Mouse (Mus musculus): Measurements from ENCODE around the gene Cep63. TPM values are rescaled to one million over a fixed set of nuclear protein-coding genes. Genes with fewer than 3 reads are reported as not detected.

Cep63 gene
- polyA plus RNA-seq, 1 experiment from 2014 or later = 42.9 TPM

DNA sequence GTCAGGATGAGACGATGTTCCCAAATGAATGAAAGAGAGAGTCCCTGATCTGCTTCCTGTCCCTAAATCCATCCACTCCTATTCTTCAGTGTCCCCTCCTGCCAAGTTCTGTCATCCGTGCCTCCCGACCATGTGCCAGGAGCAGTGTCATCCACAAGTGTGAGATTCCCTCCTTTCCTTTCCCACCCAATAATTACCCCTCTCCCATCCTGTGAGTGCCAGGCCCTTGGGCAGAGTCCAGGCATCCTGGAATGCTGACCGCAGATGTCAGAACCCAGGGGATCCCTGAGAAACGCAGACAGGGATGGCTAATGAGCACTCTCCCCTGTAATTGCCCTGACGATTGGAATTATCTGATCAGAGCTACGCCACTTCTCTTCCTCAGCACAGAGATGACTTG, 24.3 kb upstream of the Cep63 start:
- Histone ChIP-seq H3K27ac (replicated peaks in 1 of 2; ENCODE audit: control insufficient read depth in 1 of 2, insufficient read depth in 1 of 2, low read depth in 2 of 2, low read length in 2 of 2) (no peak overlapping the region), H3K27me3 (ENCODE audit: control insufficient read depth, insufficient read depth, low read length) (no peaks in the 10 kb centered on the region), H3K9me3 (ENCODE audit: control insufficient read depth, low read length) (0 out of 2 replicates have a peak, but pooled peaks cover 2% of the 10 kb centered on the region), H3K9ac (ENCODE audit: low read length) (no peak overlapping the region), H3K4me3 (ENCODE audit: control insufficient read depth in 1 of 2, insufficient read depth in 1 of 2, low read depth in 1 of 2, low read length in 2 of 2) (no peak overlapping the region), H3K4me2 (ENCODE audit: low read length) (no peak overlapping the region), H3K36me3 (ENCODE audit: control insufficient read depth, insufficient read depth, low read length) (no peaks in the 10 kb centered on the region), H3K4me1 (ENCODE audit: control insufficient read depth in 2 of 2, insufficient read depth in 2 of 2, low read length in 2 of 2) (no peaks in the 10 kb centered on the region)
- ATAC-seq (ENCODE audit: insufficient number of reproducible peaks, insufficient read depth, low FRiP score, low read depth) = no peak
- 36% methylated on average over 7 of the region's 7 CpGs for WGBS

- Histone ChIP-seq H3K27ac (replicated peaks in 1 of 2; ENCODE audit: control insufficient read depth in 1 of 2, insufficient read depth in 1 of 2, low read depth in 2 of 2, low read length in 2 of 2) (no peak overlapping the region), H3K4me2 (ENCODE audit: low read length) (no peak overlapping the region), H3K36me3 (ENCODE audit: control insufficient read depth, insufficient read depth, low read length) (no peaks in the 10 kb centered on the region), H3K4me1 (ENCODE audit: control insufficient read depth in 2 of 2, insufficient read depth in 2 of 2, low read length in 2 of 2) (no peaks in the 10 kb centered on the region), H3K9me3 (ENCODE audit: control insufficient read depth, low read length) (0 out of 2 replicates have a peak, but pooled peaks cover 2% of the 10 kb centered on the region), H3K9ac (ENCODE audit: low read length) (no peak overlapping the region), H3K4me3 (ENCODE audit: control insufficient read depth in 1 of 2, insufficient read depth in 1 of 2, low read depth in 1 of 2, low read length in 2 of 2) (no peak overlapping the region), H3K27me3 (ENCODE audit: control insufficient read depth, insufficient read depth, low read length) (no peaks in the 10 kb centered on the region)
- WGBS = 67% methylated on average over 17 of the region's 17 CpGs
- no peak for ATAC-seq (ENCODE audit: insufficient number of reproducible peaks, insufficient read depth, low FRiP score, low read depth)
Measured at GRCm38 (mm10) chr9:102649917-102650527, 23.7 kb upstream of the Cep63 start.

DNA sequence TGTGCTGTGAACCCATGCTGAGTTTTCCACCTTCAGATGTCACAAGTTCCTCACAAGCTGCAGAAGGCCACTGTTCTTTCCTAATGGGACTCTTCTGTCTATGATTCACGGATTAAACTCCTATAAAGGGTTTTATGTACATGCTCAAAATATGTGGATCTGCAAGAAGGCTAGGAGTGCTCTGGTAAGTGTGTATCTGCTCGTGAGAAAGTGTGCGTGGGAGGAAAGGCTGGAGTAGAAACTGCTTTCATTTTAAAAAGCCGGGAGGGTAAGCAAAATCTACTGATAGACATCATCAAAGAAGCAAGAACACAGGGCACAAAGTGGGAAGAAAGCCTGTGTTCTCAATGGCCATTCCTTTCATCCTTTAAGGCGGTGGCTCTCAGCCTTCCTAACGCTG, 20.7 kb upstream of the Cep63 start:
- no peak overlapping the region for H3K27ac ChIP-seq (replicated peaks in 1 of 2; ENCODE audit: control insufficient read depth in 1 of 2, insufficient read depth in 1 of 2, low read depth in 2 of 2, low read length in 2 of 2)
- no peaks in the 10 kb centered on the region for H3K27me3 ChIP-seq (ENCODE audit: control insufficient read depth, insufficient read depth, low read length)
- no peak overlapping the region for H3K9ac ChIP-seq (ENCODE audit: low read length)
- WGBS = 76% methylated on average over 6 of the region's 6 CpGs
- no peak overlapping the region for H3K4me3 ChIP-seq (ENCODE audit: control insufficient read depth in 1 of 2, insufficient read depth in 1 of 2, low read depth in 1 of 2, low read length in 2 of 2)
- no peak for ATAC-seq (ENCODE audit: insufficient number of reproducible peaks, insufficient read depth, low FRiP score, low read depth)
- H3K36me3 ChIP-seq (ENCODE audit: control insufficient read depth, insufficient read depth, low read length) = no peaks in the 10 kb centered on the region
- no peaks in the 10 kb centered on the region for H3K9me3 ChIP-seq (ENCODE audit: control insufficient read depth, low read length)
- peaks cover 12 to 23% of the 10 kb centered on the region in 2 experiments for H3K4me1 ChIP-seq (ENCODE audit: control insufficient read depth in 2 of 2, insufficient read depth in 2 of 2, low read length in 2 of 2)
- H3K4me2 ChIP-seq (ENCODE audit: low read length) = no peak overlapping the region

GRCm38 (mm10) chr9:102645119-102645695, 18.9 kb upstream of the Cep63 start:
- WGBS = 81% methylated on average over 3 of the region's 3 CpGs
- H3K36me3 ChIP-seq (ENCODE audit: control insufficient read depth, insufficient read depth, low read length) = no peaks in the 10 kb centered on the region
- no peaks in the 10 kb centered on the region for H3K9me3 ChIP-seq (ENCODE audit: control insufficient read depth, low read length)
- H3K4me3 ChIP-seq (ENCODE audit: control insufficient read depth in 1 of 2, insufficient read depth in 1 of 2, low read depth in 1 of 2, low read length in 2 of 2) = no peak overlapping the region
- ATAC-seq (ENCODE audit: insufficient number of reproducible peaks, insufficient read depth, low FRiP score, low read depth) = no peak
- H3K27me3 ChIP-seq (ENCODE audit: control insufficient read depth, insufficient read depth, low read length) = no peaks in the 10 kb centered on the region
- no peak overlapping the region for H3K9ac ChIP-seq (ENCODE audit: low read length)
- no peak overlapping the region for H3K4me2 ChIP-seq (ENCODE audit: low read length)
- no peak overlapping the region for H3K27ac ChIP-seq (replicated peaks in 1 of 2; ENCODE audit: control insufficient read depth in 1 of 2, insufficient read depth in 1 of 2, low read depth in 2 of 2, low read length in 2 of 2)
- peaks cover 12 to 23% of the 10 kb centered on the region in 2 experiments for H3K4me1 ChIP-seq (ENCODE audit: control insufficient read depth in 2 of 2, insufficient read depth in 2 of 2, low read length in 2 of 2)

DNA sequence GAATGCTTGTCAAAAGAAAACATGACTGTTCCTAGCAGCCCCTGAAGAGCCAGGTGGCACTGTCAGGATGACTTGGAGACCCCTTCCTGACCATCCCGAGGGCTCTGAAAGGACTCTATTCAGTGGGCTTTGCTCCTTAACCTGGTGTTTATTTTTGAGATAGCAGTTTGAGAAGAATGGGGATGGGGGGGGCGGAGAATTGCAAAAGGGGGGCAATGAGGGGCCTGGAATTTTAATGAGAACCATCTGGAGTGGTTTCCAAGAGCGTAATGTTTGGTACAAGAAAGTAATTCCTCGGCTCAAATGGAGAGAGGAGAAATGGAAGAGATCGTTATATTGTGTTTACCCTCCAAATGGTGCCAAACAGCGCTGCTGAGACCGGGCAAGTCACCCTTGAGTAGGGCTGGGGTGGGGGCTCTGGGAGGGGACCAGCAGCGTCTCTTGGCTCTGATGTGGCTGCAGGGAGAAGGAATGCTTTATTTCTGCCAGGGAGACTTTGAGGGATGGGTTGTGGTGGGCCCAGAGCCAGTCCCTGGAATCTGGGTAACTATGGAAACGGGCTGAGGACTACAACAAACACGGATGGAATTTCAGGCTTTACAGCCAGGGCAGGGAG, 17.3 kb upstream of the Cep63 start:
- H3K4me1 ChIP-seq (ENCODE audit: control insufficient read depth in 2 of 2, insufficient read depth in 2 of 2, low read length in 2 of 2) = peaks cover 18 to 31% of the 10 kb centered on the region in 2 experiments
- peak; percentile 68; the same call in 1 of the 2 replicates for ATAC-seq (ENCODE audit: insufficient number of reproducible peaks, insufficient read depth, low FRiP score, low read depth)
- H3K27ac ChIP-seq (replicated peaks in 1 of 2; ENCODE audit: control insufficient read depth in 1 of 2, insufficient read depth in 1 of 2, low read depth in 2 of 2, low read length in 2 of 2) = peak overlapping the region; percentile 56 to 81
- peak overlapping the region; percentile 30 for H3K9ac ChIP-seq (ENCODE audit: low read length)
- H3K9me3 ChIP-seq (ENCODE audit: control insufficient read depth, low read length) = no peaks in the 10 kb centered on the region
- H3K4me2 ChIP-seq (ENCODE audit: low read length) = peak overlapping the region; percentile 51
- WGBS = 15% methylated on average over 10 of the region's 10 CpGs
- no peaks in the 10 kb centered on the region for H3K36me3 ChIP-seq (ENCODE audit: control insufficient read depth, insufficient read depth, low read length)
- H3K27me3 ChIP-seq (ENCODE audit: control insufficient read depth, insufficient read depth, low read length) = no peaks in the 10 kb centered on the region
- peak overlapping the region in 1 of 2 experiments; percentile 16; a peak in 1 of 4 replicates for H3K4me3 ChIP-seq (ENCODE audit: control insufficient read depth in 1 of 2, insufficient read depth in 1 of 2, low read depth in 1 of 2, low read length in 2 of 2)

DNA sequence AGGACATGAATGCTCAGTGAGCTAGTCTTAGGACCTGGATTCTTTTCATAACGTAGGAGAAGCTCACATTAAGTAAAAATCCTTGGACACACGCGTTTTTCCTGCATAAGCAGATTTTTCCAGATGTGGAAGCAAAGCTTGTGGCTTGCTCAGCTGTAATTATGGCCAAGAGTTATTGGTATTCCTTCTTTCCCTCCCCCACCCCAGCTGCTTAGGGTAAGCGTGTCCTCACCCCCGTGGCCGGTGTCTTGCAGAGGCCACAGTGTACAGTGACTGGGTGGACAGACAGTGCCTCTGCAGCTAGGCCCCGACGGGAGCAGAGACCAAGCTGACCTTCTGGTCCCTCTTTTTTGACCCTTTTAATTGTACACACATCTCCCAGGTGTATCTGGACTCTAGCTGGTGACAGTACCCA, 16.7 kb upstream of the Cep63 start:
- Histone ChIP-seq H3K9ac (ENCODE audit: low read length) (peak overlapping the region; percentile 30; the same call in 1 of the 2 replicates), H3K4me3 (ENCODE audit: control insufficient read depth in 1 of 2, insufficient read depth in 1 of 2, low read depth in 1 of 2, low read length in 2 of 2) (no peak overlapping the region)
- 0 out of 2 replicates have a peak, but pooled peaks have one; percentile 44 for ATAC-seq (ENCODE audit: insufficient number of reproducible peaks, insufficient read depth, low FRiP score, low read depth)

DNA sequence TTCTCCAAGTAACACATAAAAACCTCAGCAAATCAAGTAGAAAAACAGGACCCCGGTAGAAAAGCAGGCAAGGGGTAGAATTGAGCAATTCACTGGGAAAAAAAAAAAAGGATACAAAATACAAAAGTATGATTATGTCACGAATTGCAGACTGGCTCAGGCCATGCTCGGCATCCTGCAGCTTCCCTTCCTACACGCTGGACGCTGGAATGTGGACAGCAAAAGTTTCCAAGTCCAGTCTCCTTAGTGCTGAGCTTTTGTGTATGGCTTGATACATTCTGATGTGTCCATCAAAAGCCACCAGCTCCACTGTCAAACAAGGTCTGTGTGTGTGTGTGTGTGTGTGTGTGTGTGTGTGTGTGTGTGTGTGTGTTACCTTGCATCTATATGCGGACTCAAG, 15.2 kb upstream of the Cep63 start:
- H3K4me1 ChIP-seq (ENCODE audit: control insufficient read depth in 2 of 2, insufficient read depth in 2 of 2, low read length in 2 of 2) = peaks cover 22 to 34% of the 10 kb centered on the region in 2 experiments

More for the DNA sequence above, 16.7 kb upstream of the Cep63 start:
- H3K9me3 ChIP-seq (ENCODE audit: control insufficient read depth, low read length) = no peaks in the 10 kb centered on the region
- no peaks in the 10 kb centered on the region for H3K36me3 ChIP-seq (ENCODE audit: control insufficient read depth, insufficient read depth, low read length)
- WGBS = 34% methylated on average over 8 of the region's 8 CpGs
- H3K4me2 ChIP-seq (ENCODE audit: low read length) = peak overlapping the region; percentile 51
- H3K27ac ChIP-seq (replicated peaks in 1 of 2; ENCODE audit: control insufficient read depth in 1 of 2, insufficient read depth in 1 of 2, low read depth in 2 of 2, low read length in 2 of 2) = peak overlapping the region; percentile 56 to 81
- peaks cover 19 to 32% of the 10 kb centered on the region in 2 experiments for H3K4me1 ChIP-seq (ENCODE audit: control insufficient read depth in 2 of 2, insufficient read depth in 2 of 2, low read length in 2 of 2)
- H3K27me3 ChIP-seq (ENCODE audit: control insufficient read depth, insufficient read depth, low read length) = no peaks in the 10 kb centered on the region

More for the DNA sequence above, 15.2 kb upstream of the Cep63 start:
- Histone ChIP-seq H3K9ac (ENCODE audit: low read length) (no peak overlapping the region), H3K36me3 (ENCODE audit: control insufficient read depth, insufficient read depth, low read length) (no peaks in the 10 kb centered on the region), H3K4me3 (ENCODE audit: control insufficient read depth in 1 of 2, insufficient read depth in 1 of 2, low read depth in 1 of 2, low read length in 2 of 2) (no peak overlapping the region), H3K27ac (replicated peaks in 1 of 2; ENCODE audit: control insufficient read depth in 1 of 2, insufficient read depth in 1 of 2, low read depth in 2 of 2, low read length in 2 of 2) (0 out of 4 replicates have a peak overlapping the region, but pooled peaks of 1 of the 2 experiments have one; percentile 37), H3K4me2 (ENCODE audit: low read length) (no peak overlapping the region), H3K9me3 (ENCODE audit: control insufficient read depth, low read length) (no peaks in the 10 kb centered on the region), H3K27me3 (ENCODE audit: control insufficient read depth, insufficient read depth, low read length) (no peaks in the 10 kb centered on the region)
- WGBS = 45% methylated on average over 6 of the region's 6 CpGs
- no peak for ATAC-seq (ENCODE audit: insufficient number of reproducible peaks, insufficient read depth, low FRiP score, low read depth)

All from heart, embryonic 14.5 days (tissue).